Mouse (Mus musculus) hematopoietic multipotent progenitor cell, adult 10-12 weeks (in vitro differentiated cells): ENCODE data around the gene Eme2. TPM values are rescaled to one million over a fixed set of nuclear protein-coding genes. Genes with fewer than 3 reads are reported as not detected.

Experiments used
- polyA plus RNA-seq: library from polyadenylated mRNA; stranded (reverse); fragments of >175 nt; gene quantifications from 2 replicates; pipeline ENCODE4 v1.2.3, GENCODE M21; 2012; ENCODE audit warnings: low replicate concordance

The Eme2 gene
- 20.3 and 41.1 TPM in 2 replicates for polyA plus RNA-seq

DNA sequence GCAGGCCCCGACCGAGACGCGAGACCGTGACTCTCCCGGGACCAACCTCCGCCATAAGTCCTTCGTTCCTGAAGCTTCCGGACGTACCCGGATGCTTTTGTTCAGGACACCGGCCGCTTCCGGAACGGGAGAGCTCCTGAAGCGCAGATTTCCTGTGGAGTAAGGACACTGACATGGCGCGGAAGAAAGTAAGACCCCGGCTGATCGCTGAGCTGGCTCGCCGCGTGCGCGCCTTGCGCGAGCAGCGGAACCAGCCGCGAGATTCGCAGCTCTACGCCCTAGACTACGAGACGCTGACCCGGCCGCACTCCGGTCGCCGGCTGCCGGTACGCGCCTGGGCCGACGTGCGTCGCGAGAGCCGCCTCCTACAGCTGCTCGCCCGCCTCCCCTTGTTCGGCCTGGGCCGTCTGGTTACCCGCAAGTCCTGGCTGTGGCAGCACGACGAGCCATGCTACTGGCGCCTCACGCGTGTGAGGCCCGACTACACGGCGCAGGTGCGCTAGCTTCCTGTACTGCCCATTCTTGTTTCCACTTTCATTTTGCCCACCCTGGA lies at the start of gene Eme2, which contains the start of gene Mrps34:
Eme2 (minus strand) TSS at position 93 of the 553 bp plus-strand sequence.
Mrps34 (plus strand) TSS at position 122 of the 553 bp plus-strand sequence.

DNA sequence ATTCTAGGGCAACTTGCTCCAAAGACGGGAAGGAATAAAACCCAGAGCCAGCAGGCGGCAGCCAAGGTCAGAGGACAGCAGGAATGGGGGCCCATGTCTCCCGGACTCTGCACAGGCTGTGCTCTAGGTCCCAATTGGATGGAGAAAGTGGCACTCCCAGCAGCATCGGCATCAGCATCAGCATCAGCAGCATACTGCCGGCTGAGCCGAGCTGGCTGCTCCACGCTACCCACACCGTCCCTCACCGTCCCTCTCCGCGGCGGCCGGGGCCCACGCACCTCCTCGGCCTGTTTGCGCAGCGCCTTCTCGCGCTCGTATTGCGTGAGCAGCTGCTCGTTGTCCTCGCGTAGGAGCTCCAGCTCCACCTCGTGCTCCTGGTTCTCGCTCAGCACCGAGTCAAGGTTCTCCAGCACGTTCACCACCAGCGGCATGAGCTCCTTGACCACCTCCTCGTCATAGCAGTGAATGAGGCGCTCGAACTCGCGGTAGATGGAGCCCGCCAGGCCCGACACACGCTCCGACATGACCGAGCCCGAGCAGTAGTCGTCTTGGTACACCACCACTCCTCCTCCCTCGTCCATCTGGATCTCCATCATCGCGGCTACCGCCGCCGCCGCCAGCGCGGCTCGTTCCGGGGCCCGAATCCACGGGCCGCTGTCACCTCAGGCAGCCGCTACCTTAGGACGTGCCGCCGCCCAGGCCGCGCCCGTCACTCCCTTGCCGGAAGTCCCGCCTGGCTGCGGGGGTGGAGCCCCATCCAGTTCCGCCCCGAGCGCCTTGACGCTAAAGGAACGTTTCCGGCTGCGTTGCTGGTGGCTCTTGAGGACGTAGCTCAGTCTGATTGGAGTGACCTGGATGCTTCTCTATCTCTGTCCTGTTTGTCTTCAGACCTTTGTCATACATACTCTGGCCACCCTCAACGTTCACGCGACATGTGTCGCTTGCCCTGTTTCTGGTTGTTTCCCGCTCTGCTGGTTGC lies 41.7 kb upstream of the Eme2 start, which contains the start of gene Mapk8ip3:
Mapk8ip3 (minus strand) TSS at position 719 of the 979 bp plus-strand sequence.

DNA sequence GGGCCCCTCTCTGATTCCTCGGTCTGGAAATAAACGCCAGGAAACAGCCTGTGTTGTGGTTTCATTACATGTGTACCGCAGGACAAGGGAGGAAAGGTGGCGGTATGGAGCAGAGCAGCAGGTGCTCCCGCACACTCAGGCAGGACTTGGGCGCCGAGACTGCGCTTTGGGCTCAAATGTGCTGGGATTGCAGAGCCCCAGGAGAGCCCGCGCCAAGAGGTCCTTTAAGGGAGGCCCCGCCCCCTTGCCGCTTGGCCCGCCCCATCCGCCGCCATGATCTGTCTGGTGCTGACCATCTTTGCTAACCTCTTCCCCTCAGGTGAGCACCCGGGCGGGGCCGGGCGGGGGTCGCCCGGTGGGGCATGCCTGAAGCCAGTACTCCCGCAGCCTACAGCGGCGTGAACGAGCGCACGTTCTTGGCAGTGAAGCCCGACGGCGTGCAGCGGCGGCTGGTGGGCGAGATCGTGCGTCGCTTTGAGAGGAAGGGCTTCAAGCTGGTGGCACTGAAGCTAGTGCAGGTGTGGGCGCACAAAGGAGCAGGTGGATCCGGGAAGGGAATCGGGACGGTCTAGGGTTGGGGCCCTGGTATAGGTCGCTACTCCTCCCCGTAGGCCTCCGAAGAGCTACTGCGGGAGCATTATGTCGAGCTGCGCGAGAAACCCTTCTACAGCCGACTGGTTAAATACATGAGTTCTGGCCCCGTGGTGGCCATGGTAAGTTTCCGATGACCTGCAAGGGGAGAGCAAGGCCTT lies 1.5 kb upstream of the Eme2 start, which contains the start of gene Nme3:
Nme3 (plus strand) TSS at position 260 of the 752 bp plus-strand sequence.

DNA sequence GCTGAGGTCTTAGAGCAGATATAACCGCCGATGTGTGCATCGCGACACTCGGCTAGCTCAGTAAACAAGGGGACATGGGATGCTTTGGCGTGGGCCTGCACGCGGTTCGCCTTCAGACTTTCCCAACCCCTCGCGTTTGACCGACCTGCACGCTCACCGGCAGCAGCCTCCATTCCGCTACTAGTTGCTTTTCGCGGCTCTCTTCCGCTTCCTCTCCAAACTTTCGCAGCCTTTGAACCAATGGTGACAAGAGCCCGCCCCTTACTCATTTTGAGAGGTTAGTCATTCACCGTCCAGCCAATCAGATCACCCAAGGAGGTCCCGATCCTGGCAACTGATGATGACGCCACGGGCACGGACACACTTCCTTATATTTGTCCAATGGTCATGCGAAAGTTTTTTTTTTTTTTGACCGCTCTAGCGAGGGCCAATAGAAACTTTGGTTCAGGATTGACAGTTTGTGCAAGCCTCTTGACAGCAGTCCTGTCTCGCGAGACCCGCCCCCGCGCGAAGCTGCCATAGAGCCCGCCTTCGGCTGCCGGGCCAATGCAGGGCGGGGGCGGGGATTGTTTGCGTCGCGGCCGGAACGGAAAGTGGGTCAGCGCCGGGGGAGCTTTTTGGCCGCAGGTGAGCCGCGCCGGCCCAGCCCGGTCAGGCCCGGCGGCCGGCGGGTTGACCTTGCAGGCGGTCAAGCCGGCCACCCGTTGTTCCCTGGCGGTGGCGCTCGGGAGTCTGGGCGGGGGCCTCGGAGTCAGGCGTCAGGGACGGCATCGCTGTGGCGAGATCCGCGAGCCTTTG lies 8.6 kb downstream of the Eme2 start, which contains the start of the genes Nubp2 and Spsb3:
Nubp2 (minus strand) TSS at position 216 of the 798 bp plus-strand sequence.
Spsb3 (plus strand) TSS at position 510 of the 798 bp plus-strand sequence.

DNA sequence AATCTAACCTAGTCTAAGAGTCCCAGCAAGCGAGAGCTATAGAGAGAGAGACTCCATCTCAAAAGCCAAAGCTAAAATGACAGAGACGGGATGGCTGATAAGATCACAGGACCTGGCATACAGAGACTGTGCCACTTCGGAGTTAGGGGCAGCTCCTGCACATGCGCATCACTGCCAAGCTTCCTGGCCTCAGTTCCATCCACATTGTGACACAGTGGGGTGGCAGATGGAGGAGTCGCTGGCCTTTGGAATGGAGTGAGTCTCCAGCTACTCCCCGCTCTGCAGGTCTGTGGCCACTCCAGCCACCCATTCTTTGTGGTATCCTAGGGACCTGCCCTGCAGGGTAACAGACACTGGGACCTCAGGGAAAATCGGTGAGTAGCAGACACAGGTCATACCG lies 29.1 kb downstream of the Eme2 start, which contains the start of gene Igfals:
Igfals (plus strand) TSS at position 222 of the 400 bp plus-strand sequence.

DNA sequence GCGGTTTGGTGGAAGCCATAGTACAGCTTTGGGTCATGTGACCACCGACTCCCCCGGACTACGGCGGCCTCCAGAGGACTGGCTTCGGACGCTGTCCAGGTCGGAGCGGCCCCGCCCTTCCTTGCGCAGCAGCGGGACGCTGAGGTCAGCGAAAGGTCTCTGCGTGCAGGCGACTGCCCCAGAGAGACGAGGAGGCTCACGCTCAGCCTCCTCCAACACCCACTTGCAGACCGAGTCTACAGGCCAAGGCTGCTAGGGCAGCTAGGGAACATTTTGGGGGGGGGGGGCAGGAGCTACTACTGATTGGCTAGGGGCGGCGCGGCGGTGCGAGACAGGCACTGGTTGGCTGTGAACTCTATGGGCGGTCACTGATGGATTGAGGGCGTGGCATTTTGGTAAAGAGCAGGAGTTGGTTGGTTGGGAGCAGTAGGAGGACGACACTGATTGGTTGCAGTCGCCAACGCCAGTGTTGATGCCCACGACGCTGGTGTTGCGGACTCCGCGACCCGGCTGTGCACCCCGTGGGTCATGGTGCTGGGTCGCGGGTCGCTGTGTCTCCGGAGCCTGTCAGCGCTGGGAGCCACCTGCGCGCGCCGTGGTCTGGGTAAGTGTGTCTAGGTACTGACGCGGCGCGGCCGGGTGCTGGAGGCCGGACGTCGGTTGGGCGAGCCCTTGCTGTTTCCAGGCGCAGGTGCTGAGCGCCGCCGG lies 44.7 kb downstream of the Eme2 start, which contains the start of gene Fahd1:
Fahd1 (minus strand) TSS at position 300 of the 708 bp plus-strand sequence.

DNA sequence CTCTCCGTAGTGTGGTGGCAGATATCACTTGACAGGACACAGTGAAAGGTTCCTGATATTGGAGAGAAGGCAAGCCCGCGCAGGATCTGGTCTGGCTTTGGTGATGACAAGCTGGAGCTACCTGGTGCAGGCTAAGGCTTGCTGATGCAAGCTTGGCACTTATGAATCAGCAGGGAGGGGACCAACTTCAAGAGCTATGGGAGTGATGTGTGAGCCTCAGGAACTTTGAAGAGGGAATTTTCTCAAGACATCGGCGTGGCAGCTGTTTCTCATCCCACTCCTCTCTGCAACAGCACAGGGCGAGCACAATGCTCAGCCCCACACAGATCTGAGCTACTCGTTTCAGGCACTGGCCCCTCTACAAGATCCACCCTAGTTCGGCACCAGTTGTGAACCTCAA lies 55.0 kb downstream of the Eme2 start, which contains the start of gene Hagh:
Hagh (plus strand) TSS at position 302 of the 400 bp plus-strand sequence.

Other genes with a start within 250 kb of the Eme2 start
- 3.8 and 6.4 TPM in 2 replicates for gene Slc9a3r2, start 244.8 kb downstream of the Eme2 start, polyA plus RNA-seq
- gene Npw, start 236.6 kb downstream of the Eme2 start, polyA plus RNA-seq = 0.36 and 0.52 TPM in 2 replicates
- 56.2 and 93.5 TPM in 2 replicates for gene Zfp598, start 225.4 kb downstream of the Eme2 start, polyA plus RNA-seq
- 0.15 and 0.24 TPM in 2 replicates for gene Syngr3, start 205.1 kb downstream of the Eme2 start, polyA plus RNA-seq
- 52.3 and 54.6 TPM in 2 replicates for gene Gfer, start 198.9 kb downstream of the Eme2 start, polyA plus RNA-seq
- gene Noxo1, start 198.9 kb downstream of the Eme2 start, polyA plus RNA-seq = 5.9 and 10.3 TPM in 2 replicates
- gene Tbl3, start 187.4 kb downstream of the Eme2 start, polyA plus RNA-seq = 8.7 and 12.3 TPM in 2 replicates
- gene Rnf151, start 177.0 kb downstream of the Eme2 start, polyA plus RNA-seq = 0.16 and 0.36 TPM in 2 replicates
- 42.1 and 88.6 TPM in 2 replicates for gene Rps2, start 177.0 kb downstream of the Eme2 start, polyA plus RNA-seq
- 220 and 325 TPM in 2 replicates for gene Ndufb10, start 170.6 kb downstream of the Eme2 start, polyA plus RNA-seq
- gene Rpl3l, start 167.3 kb downstream of the Eme2 start, polyA plus RNA-seq = 0.31 and 0.38 TPM in 2 replicates
- gene Msrb1, start 158.4 kb downstream of the Eme2 start, polyA plus RNA-seq = 43.6 and 56.0 TPM in 2 replicates
- gene Hs3st6, start 142.1 kb downstream of the Eme2 start, polyA plus RNA-seq = 0.94 and 2.2 TPM in 2 replicates
- gene Meiob, start 90.8 kb downstream of the Eme2 start, polyA plus RNA-seq = not detected in 2 replicates
- gene Hagh, start 54.9 kb downstream of the Eme2 start, polyA plus RNA-seq = 27.6 and 69.0 TPM in 2 replicates
- gene Fahd1, start 44.7 kb downstream of the Eme2 start, polyA plus RNA-seq = 2.7 and 6.5 TPM in 2 replicates
- gene Igfals, start 29.1 kb downstream of the Eme2 start, polyA plus RNA-seq = 0.12 TPM in 1 of 2 replicates, not detected in the other
- gene Nubp2, start 8.7 kb downstream of the Eme2 start, polyA plus RNA-seq = 10.4 and 58.7 TPM in 2 replicates
- gene Spsb3, start 8.4 kb downstream of the Eme2 start, polyA plus RNA-seq = 44.2 and 49.9 TPM in 2 replicates
- 40.1 and 50.8 TPM in 2 replicates for gene Mrps34, start within 50 bp of the Eme2 start, polyA plus RNA-seq
- gene Nme3, start 1.4 kb upstream of the Eme2 start, polyA plus RNA-seq = 19.9 and 39.7 TPM in 2 replicates
- 64.6 and 70.0 TPM in 2 replicates for gene Mapk8ip3, start 41.9 kb upstream of the Eme2 start, polyA plus RNA-seq
- 9.7 and 10.8 TPM in 2 replicates for gene Jpt2, start 65.6 kb upstream of the Eme2 start, polyA plus RNA-seq
- gene Cramp1l, start 120.7 kb upstream of the Eme2 start, polyA plus RNA-seq = 13.8 and 42.6 TPM in 2 replicates
- gene Ift140, start 121.0 kb upstream of the Eme2 start, polyA plus RNA-seq = 12.6 and 17.0 TPM in 2 replicates
- gene Tmem204, start 188.5 kb upstream of the Eme2 start, polyA plus RNA-seq = 0.62 TPM in 1 of 2 replicates, not detected in the other
- gene Telo2, start 220.9 kb upstream of the Eme2 start, polyA plus RNA-seq = 11.5 and 26.9 TPM in 2 replicates
- not detected in 2 replicates for gene Ptx4, start 225.7 kb upstream of the Eme2 start, polyA plus RNA-seq
- gene Clcn7, start 238.3 kb upstream of the Eme2 start, polyA plus RNA-seq = 26.3 and 36.9 TPM in 2 replicates